Mouse (Mus musculus) liver, adult 2 months (tissue): ENCODE results near the gene Glra3.

ENCODE experiments used
- CTCF ChIP-seq: fragments of 200-500 bp; IDR thresholded peaks from 2 replicates; pipeline ENCODE4 v1.5.1; 2011; ENCODE audit warnings: low read depth, low read length, control low read depth
- POLR2A ChIP-seq: fragments of 200-500 bp; IDR thresholded peaks from 2 replicates; pipeline ENCODE4 v1.6.1; 2011; ENCODE audit warnings: low read length, control low read depth; ENCODE audit not compliant: insufficient read depth; ENCODE audit errors: extremely low read depth

GRCm38 (mm10) chr8:56063081-56063480, 122.8 kb downstream of the Glra3 start:
- TF ChIP-seq CTCF: peak; percentile 82
- TF ChIP-seq POLR2A: no peak
